Mouse (Mus musculus) gastrocnemius, adult 8-10 months (tissue): ENCODE results near the gene Ak9. TPM values are rescaled to one million over a fixed set of nuclear protein-coding genes. Genes with fewer than 3 reads are reported as not detected.

ENCODE experiments used
- DNase-seq, 2 experiments: peaks; one replicate each; pipeline ENCODE4 v3.0.0; 2022; ENCODE audit warnings: low spot score in 2 of 2
- total RNA-seq, 4 experiments: library from RNA; stranded (reverse); gene quantifications; 2 replicates each; pipeline ENCODE4 v1.2.4; 2022

Ak9 gene
- not detected for total RNA-seq

GRCm38 (mm10) chr10:41303639-41304444 lies at the start of gene Ak9:
Ak9 (plus strand) TSS chr10:41303980.
- peak; percentile 67 to 75 for DNase-seq

DNA sequence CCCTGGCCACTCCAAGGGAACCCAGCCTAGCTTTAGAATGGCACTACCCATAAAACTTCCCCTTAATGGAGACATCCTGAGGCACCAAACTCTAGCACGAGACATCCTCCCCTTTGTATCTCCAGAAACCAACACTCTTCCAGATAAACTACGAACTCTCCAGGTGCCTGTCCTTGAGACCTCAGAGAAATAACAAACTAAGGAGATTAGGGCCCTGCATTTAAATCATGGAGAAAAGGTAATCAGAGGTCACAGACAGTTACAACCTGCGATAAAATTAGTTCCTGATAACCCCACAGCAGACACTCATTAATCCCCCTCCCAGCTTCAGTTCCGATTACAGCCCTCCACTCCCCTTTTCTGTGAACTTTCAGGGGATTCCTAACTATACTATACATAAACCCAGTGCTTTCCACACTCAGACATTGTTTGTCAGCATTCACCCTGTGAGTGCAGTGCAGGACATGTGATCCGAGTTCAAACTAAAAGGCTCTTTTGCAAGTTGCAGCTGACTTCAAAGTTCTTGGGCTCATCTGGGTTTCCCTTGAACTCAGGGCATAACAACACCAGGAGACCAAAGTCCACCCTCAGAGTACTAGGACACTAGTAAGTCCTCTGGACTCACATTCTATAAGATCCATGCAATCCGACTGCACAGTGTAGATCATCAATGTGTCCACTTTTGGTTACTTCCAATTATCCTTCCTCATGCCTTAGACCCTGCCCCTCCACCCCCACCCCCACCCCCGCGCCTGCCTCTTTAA lies 43.4 kb upstream of the Ak9 start:
- no peak for DNase-seq

- no peak for DNase-seq
Measured at GRCm38 (mm10) chr10:41261218-41261617, 42.6 kb upstream of the Ak9 start.

DNA sequence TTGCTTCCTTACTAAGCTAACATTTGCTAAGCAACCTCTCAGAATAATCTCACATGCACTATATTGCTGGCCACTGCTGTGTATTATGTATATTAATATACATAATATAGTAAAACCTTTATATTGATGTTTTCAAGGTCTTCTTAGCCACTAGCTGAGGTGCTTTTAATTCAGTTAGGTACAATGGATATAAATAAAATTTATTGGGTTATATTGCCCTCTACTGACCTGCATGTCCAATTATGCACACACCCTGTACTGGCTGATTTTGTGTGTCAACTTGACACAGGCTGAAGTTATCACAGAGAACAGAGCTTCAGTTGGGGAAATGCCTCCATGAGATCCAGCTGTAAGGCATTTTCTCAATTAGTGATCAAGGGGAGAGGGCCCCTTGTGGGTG lies 41.9 kb upstream of the Ak9 start:
- DNase-seq = no peak

DNA sequence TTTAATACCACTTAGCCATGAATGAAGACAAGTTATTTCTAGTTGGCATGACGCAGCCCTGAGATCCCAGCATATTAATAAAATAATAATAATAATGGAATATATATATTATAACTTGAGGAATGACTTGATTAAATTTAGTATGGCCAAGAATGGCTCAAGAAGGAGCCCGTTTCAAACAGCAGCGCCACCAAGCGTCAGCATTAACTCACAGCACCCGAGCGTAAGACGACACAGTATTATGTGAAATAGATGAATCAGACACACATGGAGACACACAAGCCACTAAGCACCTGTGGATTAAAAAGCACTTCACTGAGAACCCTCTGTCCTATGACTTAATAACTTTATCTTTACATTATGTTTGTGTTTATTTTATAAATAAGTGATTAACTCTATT lies 31.9 kb upstream of the Ak9 start:
- DNase-seq = no peak

- DNase-seq = no peak
Measured at GRCm38 (mm10) chr10:41274871-41275270, 28.9 kb upstream of the Ak9 start.

- DNase-seq = no peak
Measured at GRCm38 (mm10) chr10:41278808-41279207, 25.0 kb upstream of the Ak9 start.

DNA sequence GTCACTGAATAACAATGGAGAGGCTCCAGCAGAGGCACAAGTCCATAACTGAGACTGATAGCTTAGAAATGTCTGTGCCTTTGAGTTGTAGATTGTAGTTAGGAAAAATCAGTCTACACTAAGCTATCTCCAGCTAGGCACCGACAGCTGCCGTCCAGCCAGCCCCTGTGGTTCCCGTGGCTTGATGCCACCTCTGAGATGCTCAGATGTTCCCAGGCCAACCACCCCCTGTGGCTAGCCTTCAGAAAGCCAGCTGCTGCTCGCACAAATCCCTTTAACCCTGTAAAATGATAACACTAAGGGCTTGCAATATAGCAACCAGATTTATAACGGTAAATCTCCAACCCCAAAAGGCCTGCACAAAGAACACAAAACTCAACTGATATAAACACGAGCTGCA lies 23.6 kb upstream of the Ak9 start:
- DNase-seq = no peak

DNA sequence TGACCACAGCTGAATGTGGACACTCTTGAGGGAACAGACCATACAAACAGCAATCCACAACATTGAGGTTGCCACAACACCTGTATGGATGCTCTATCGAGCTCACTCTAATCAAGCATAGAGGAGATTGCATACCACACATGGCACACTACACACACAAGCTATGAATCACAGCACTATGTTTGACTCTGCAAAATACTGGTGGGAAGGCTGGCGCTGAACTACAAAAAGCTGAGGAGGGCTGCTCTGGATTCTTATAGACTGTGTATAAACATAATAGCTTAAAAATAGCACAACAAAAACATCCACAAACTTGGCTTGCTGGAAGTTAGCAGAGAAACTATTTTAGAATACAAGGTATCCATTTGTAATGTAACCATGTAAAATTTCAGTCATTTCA lies 23.0 kb upstream of the Ak9 start:
- DNase-seq = no peak

GRCm38 (mm10) chr10:41282086-41282485 lies 21.7 kb upstream of the Ak9 start:
- no peak for DNase-seq

GRCm38 (mm10) chr10:41287618-41288017 lies 16.2 kb upstream of the Ak9 start:
- no peak for DNase-seq

DNA sequence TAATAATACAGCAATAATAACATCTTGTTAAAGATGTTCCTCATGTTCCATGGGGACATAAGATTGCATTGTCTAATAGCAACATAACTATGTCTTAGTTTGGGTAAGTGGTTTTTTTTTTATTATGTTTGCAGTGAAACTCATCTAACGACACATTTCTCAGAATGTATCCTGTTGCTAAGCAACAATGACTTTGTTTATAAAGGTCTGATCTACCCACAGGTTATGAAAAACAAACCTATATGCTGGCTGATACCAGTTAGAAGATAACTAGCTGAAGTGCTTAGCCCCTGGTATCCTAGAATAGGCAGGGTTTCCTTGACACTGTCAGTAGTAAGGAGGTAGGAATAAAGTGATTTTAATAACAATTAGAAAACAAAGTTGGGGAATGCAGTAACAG lies 15.7 kb upstream of the Ak9 start:
- DNase-seq = no peak

GRCm38 (mm10) chr10:41288771-41289415 lies 14.9 kb upstream of the Ak9 start:
- DNase-seq = peak; percentile 41 to 58

GRCm38 (mm10) chr10:41291021-41291420 lies 12.8 kb upstream of the Ak9 start:
- DNase-seq = no peak

DNA sequence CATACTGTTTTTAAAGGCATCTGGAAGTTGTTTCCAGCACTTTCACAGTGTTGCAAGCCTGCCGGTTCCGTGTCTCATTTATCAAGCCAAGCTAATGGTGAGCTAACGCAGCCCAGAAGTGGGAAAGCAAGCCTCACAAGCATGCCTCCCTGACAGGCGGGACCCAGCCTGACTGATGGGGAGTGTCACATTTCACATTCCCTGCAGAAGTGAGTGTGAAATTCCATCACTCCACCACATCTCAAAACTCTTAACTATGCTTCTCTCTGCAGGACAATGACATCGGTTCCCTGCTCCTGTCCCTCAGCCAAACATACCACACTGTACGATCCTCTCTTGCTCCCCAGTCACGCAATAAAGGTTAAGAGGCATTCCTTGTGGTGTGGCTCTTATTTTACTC lies 10.8 kb upstream of the Ak9 start:
- no peak for DNase-seq

DNA sequence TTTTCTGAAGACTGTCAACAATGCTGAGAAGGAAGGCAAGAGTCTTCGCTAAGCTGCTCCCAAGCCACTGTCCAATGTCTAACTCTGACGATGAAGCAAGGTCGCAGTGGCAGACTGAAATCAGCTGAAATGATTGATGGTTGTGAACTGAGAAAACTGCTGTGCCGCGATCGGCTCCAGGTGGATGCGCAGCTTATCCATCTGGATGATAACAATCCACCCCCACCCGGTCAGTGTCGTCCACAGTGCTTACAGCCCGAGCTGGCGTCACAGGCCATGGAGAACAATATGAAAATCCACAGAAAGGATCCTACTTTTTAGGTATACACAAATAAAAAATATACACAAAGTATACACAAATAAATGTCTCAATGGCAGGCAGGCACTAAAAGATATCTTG lies 9.0 kb upstream of the Ak9 start:
- DNase-seq = no peak

- no peak for DNase-seq
Measured at GRCm38 (mm10) chr10:41295145-41295544, 8.6 kb upstream of the Ak9 start.

GRCm38 (mm10) chr10:41300161-41300560 lies 3.6 kb upstream of the Ak9 start:
- no peak for DNase-seq

- peak; percentile 63 to 80 for DNase-seq
Measured at GRCm38 (mm10) chr10:41302689-41303431, 920 bp upstream of the Ak9 start, which contains the start of gene Fig4. Fig4 (minus strand) TSS chr10:41303260.

DNA sequence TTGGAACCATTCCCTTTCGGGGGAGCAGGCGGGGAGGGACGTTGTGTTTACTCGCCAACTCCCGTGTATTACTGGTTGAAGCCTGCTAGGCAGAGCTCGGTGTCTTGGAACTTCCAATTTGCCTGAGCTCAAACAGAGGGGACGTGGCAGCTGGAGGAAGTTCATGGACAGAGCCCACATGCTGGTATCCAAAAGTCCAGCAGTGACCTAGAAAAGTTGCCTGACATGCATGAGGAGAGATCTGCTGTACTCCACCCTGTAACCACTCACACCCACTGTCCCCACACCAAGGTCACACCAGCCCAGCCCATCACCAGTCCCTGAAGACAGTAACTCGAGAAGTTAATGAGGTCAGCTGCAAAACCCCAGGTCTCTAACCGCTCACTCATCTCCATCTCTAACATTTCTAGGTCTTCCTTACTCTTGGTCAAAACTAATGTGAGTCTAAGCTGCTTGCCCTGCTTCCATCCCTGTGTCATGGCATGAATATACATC lies 1.2 kb downstream of the Ak9 start:
- DNase-seq = no peak

DNA sequence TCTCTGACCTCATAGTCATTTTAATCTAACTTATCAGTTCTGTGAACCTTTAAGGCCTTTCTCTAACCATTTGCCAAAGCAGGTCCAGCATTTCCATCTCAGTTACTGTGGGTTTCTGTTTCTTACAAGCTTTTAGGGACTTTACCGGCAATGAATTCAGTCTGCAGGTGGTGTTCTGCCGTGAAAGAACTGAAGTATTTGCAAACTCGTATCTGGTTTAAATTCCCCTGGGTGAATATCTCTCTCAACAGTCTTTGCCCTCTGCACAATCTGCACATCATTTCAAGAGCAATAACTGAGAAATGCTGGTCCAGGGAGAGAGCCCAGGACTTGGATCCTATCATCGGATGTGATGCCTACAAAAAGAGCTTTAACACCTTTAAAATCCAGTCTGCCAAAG lies 4.4 kb downstream of the Ak9 start:
- DNase-seq = no peak
